12 mouse cellular contexts compared by ENCODE assay signal in genomic region chr8:86862837-86863236, GRCm38 (mm10).
"Had no signal": no experiment of that assay in that cellular context is flagged by ENCODE, and none has a peak within 500 bp of the region (broad histone marks: within the 10 kb centered on the region; RNA-seq: fewer than 3 reads in every experiment).

No protein-coding gene starts in this region.

- H3K27ac ChIP-seq: kidney, embryonic 15.5 days; left cerebral cortex, adult 2 months; limb, embryonic 15.5 days; liver, embryonic 12.5 days; neural tube, embryonic 15.5 days had no signal

- H3K9me3 ChIP-seq: kidney, embryonic 15.5 days; limb, embryonic 15.5 days; liver, embryonic 12.5 days; neural tube, embryonic 15.5 days had no signal

- DNase-seq: lung, embryonic 14.5 days; midbrain, embryonic 14.5 days; right cerebral cortex, adult 18-20 months; right cerebral cortex, postnatal 25 days; thymus, adult 2 months; thymus, postnatal 25 days had no signal

- ATAC-seq: liver, embryonic 12.5 days had no signal

- H3K27me3 ChIP-seq: kidney, embryonic 15.5 days; limb, embryonic 15.5 days; liver, embryonic 12.5 days; neural tube, embryonic 15.5 days had no signal

- H3K4me3 ChIP-seq: kidney, embryonic 15.5 days; left cerebral cortex, adult 2 months; limb, embryonic 15.5 days; liver, embryonic 12.5 days; myocyte; neural tube, embryonic 15.5 days had no signal

- H3K9ac ChIP-seq: kidney, embryonic 15.5 days; limb, embryonic 15.5 days; liver, embryonic 12.5 days; lung, embryonic 14.5 days; neural tube, embryonic 15.5 days had no signal

- H3K4me2 ChIP-seq: kidney, embryonic 15.5 days; limb, embryonic 15.5 days; liver, embryonic 12.5 days; lung, embryonic 14.5 days; neural tube, embryonic 15.5 days had no signal
